Mouse (Mus musculus): ENCODE results near the gene Rnf114. TPM values are rescaled to one million over a fixed set of nuclear protein-coding genes. Genes with fewer than 3 reads are reported as not detected.

Rnf114 gene
- total and polyA plus RNA-seq, 3 experiments = 40.8 to 50.4 (median 45.6) TPM

- peaks cover 31% of the 10 kb centered on the region for H3K79me2 ChIP-seq (replicated peaks; ENCODE audit: control insufficient read depth, extremely low read depth, insufficient read depth, poor library complexity, severe bottlenecking)
- peaks cover 17 to 26% of the 10 kb centered on the region in 2 experiments for H3K4me1 ChIP-seq (ENCODE audit: control insufficient read depth in 1 of 2, insufficient read depth in 2 of 2)
- H3K4me2 ChIP-seq (ENCODE audit: insufficient read depth, low read depth, poor library complexity, severe bottlenecking) = no peak overlapping the region
- no peak overlapping the region for H3K27ac ChIP-seq (ENCODE audit: insufficient read depth, low read depth)
- dilution Hi-C loops (cut with MboI; ENCODE audit: extremely low pct_ligation_motif_present, extremely low pct_unique_long_range_greater_than_20kb, low sequenced_read_pairs) (no loop called here), in situ Hi-C loops (cut with MboI; ENCODE audit: low pct_ligation_motif_present, low pct_unique_long_range_greater_than_20kb, low sequenced_read_pairs) (loop anchor here (10.0 kb wide), 1 partner anchor 418 kb away; the partner anchor contains the start of gene Znfx1)
- peaks cover 49 to 84% of the 10 kb centered on the region in 2 experiments for H3K36me3 ChIP-seq (replicated peaks in 1 of 2; ENCODE audit: control insufficient read depth in 1 of 2, insufficient read depth in 1 of 2, low read length in 1 of 2)
- H3K9me3 ChIP-seq (replicated peaks; ENCODE audit: low read length) = no peaks in the 10 kb centered on the region
- H3K27me3 ChIP-seq (replicated peaks) = no peaks in the 10 kb centered on the region
- TF ChIP-seq GABPA (IDR thresholded peaks at IDR 0.05; ENCODE audit: insufficient replicate concordance, low read depth, low read length) (no peak), IRF4 (IDR thresholded peaks at IDR 0.05; ENCODE audit: low read depth, low read length) (no peak), JUN (IDR thresholded peaks at IDR 0.05; ENCODE audit: insufficient read depth, low read depth, low read length) (no peak), RAD21 (IDR thresholded peaks at IDR 0.05; ENCODE audit: low read depth, low read length) (no peak), MAX (IDR thresholded peaks at IDR 0.05; ENCODE audit: low read length) (no peak), ELF1 (IDR thresholded peaks at IDR 0.05; ENCODE audit: low read depth, low read length) (no peak), PAX5 (IDR thresholded peaks at IDR 0.05; ENCODE audit: low read length) (no peak)
- H3K4me3 ChIP-seq (replicated peaks in 1 of 3; ENCODE audit: low read depth in 2 of 3, low read length in 2 of 3, poor library complexity in 1 of 3) = no peak overlapping the region
- no peak overlapping the region for H3K9ac ChIP-seq (ENCODE audit: insufficient read depth, low read depth)
- no peak for DNase-seq (ENCODE audit: extremely low read depth)
Measured at GRCm38 (mm10) chr2:167482681-167483080, 9.8 kb upstream of the Rnf114 start.

DNA sequence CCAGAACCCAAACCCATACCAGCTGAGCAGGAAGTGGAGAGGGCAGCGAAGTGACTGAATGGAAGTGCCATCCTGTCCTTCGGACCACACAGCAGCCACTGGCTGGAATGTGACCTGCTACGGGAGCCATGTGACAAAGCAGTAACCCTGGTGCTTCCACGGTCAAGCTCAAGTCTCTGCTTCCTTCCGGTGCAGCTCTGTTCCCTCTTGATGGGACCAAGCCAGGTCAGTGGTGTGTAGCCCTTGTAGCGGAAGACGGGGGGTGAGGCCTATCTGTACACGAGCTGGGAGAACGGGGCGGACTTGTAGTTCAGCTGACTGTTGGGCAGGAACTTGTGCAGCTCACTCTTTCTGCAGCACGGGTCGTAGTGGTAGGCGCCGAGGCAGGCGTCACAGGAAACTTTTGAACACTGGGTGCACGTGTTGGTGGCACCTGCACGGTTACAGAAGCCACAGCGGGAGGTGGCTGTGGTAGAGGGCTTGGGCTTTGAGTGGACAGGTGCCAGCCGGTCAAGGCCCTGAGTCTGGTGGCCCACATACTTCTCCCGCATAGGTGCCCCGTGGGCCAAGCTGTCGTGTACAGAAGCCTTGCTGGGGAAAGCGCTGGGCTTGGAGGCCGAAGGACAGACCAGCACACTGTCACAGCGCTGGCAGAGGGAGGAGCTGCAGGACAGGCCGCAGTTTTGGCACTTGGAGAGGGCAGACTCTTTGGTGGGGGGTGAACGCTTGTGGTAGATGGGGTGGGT is 9.2 kb upstream of the Rnf114 start:
- DNase-seq (ENCODE audit: extremely low read depth) = no peak
- Histone ChIP-seq H3K9me3 (replicated peaks; ENCODE audit: low read length) (no peaks in the 10 kb centered on the region), H3K4me3 (replicated peaks in 1 of 3; ENCODE audit: low read depth in 2 of 3, low read length in 2 of 3, poor library complexity in 1 of 3) (no peak overlapping the region), H3K4me2 (ENCODE audit: insufficient read depth, low read depth, poor library complexity, severe bottlenecking) (no peak overlapping the region), H3K9ac (ENCODE audit: insufficient read depth, low read depth) (no peak overlapping the region), H3K36me3 (replicated peaks in 1 of 2; ENCODE audit: control insufficient read depth in 1 of 2, insufficient read depth in 1 of 2, low read length in 1 of 2) (peaks cover 53 to 87% of the 10 kb centered on the region in 2 experiments), H3K4me1 (ENCODE audit: control insufficient read depth in 1 of 2, insufficient read depth in 2 of 2) (peaks cover 18 to 30% of the 10 kb centered on the region in 2 experiments), H3K79me2 (replicated peaks; ENCODE audit: control insufficient read depth, extremely low read depth, insufficient read depth, poor library complexity, severe bottlenecking) (peaks cover 34% of the 10 kb centered on the region), H3K27me3 (replicated peaks) (no peaks in the 10 kb centered on the region), H3K27ac (ENCODE audit: insufficient read depth, low read depth) (no peak overlapping the region)
- dilution Hi-C loops (cut with MboI; ENCODE audit: extremely low pct_ligation_motif_present, extremely low pct_unique_long_range_greater_than_20kb, low sequenced_read_pairs) (no loop called here), in situ Hi-C loops (cut with MboI; ENCODE audit: low pct_ligation_motif_present, low pct_unique_long_range_greater_than_20kb, low sequenced_read_pairs) (loop anchor here (10.0 kb wide), 1 partner anchor 418 kb away; the partner anchor contains the start of gene Znfx1)
- TF ChIP-seq ETS1 (conservative IDR thresholded peaks at IDR 0.05; ENCODE audit: low read depth, low read length) = no peak
- TF ChIP-seq BHLHE40 (IDR thresholded peaks at IDR 0.05; ENCODE audit: low read depth, low read length) = no peak
- TF ChIP-seq CHD1 (IDR thresholded peaks at IDR 0.05; ENCODE audit: low read depth, low read length) = no peak
- TF ChIP-seq POLR2A (IDR thresholded peaks at IDR 0.05; ENCODE audit: low read depth, low read length) = no peak
- no peak for TF ChIP-seq MAZ (IDR thresholded peaks at IDR 0.05; ENCODE audit: low read depth, low read length)
